Mouse (Mus musculus) frontal cortex, postnatal 25 days (tissue): ENCODE measurements around the gene Ndst4.

Experiments used
- DNase-seq, 2 experiments: peaks; one replicate each; pipeline ENCODE4 v3.0.0; 2022; ENCODE audit warnings: low spot score in 2 of 2

Ndst4 gene

GRCm38 (mm10) chr3:125403601-125404396 lies at the start of gene Ndst4:
Ndst4 (plus strand) TSS chr3:125404076.
- DNase-seq: peak; percentile 3 to 9

DNA sequence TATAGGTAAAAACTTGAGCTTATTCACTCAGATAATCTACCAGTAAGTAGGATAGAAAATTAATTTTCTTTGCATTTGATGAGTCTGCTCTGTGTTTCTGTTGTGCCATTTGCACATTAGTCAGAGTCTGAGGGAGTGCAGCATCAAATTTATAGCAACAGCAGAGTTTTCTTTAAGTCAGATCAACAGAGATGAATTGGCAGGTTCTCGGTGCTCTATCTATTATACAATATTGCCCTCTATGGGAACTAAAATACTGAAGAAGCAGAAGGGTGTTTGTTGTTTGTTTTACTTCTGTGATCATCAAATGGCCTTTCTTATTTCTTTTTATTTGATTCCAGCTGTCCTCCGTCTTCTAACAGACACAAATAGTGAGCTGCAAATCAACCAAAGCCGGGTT lies 6.4 kb upstream of the Ndst4 start:
- no peak for DNase-seq

- DNase-seq: no peak
Measured at GRCm38 (mm10) chr3:125406456-125406855, 2.6 kb downstream of the Ndst4 start.

DNA sequence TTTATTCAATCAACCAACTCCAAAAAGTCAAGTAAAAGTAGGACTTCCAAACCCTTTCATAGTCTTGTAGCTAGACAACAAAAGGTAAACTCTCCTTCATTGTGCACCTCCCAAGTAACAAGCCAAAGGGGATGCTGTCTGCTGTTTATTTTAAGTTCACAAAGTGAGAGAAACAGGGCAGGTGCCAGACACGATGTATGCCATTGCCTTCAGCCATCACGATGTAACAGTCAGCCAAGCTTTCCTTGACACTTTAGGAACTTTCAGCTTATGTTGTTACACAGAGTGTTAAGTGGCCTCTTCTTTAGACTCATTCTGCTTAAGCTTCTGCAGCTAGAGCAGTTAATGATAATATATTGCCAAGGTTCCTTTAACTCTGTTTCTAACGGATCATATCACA lies 3.1 kb downstream of the Ndst4 start:
- DNase-seq: no peak

- no peak for DNase-seq
Measured at GRCm38 (mm10) chr3:125466894-125467652, 63.2 kb downstream of the Ndst4 start.

DNA sequence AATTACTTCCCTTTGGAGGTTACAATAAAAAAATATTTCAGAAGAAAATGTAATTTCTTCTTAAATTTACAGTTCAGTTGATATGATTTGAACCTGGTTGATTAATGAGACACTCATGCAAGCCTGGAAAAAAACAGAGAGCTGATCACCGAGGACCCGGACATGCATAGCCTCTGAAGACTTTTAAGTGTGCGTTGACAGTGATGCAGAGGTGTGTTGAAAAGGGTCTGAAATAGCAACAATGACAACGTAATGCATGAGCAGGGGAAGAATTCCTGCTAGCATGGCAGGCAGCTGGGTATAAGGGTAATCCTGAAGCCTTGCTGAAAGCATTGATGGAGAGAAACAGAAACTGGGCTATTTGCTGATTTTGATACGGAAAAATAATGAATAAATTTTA lies 106.2 kb downstream of the Ndst4 start:
- DNase-seq: no peak

DNA sequence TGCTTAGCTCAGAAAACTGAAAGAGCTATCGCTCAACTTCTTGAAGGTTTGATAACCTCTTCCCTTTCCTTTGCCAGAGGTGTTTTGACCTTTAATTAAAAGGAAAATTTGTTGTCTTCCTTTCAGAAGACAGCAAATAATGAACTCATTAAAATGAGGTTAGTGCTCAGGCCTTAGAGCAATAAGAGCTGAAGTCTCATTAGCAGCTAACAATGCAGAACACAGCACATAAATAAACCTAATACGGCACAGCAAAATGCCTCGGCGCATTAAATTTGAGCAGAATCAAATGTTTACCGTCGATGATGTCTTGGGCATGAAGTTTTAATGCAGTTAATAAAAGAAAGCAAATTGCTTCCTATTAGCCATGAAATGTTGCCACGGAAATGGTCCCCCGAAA lies 129.5 kb downstream of the Ndst4 start:
- no peak for DNase-seq

- DNase-seq: no peak
Measured at GRCm38 (mm10) chr3:125570602-125571001, 166.7 kb downstream of the Ndst4 start.

DNA sequence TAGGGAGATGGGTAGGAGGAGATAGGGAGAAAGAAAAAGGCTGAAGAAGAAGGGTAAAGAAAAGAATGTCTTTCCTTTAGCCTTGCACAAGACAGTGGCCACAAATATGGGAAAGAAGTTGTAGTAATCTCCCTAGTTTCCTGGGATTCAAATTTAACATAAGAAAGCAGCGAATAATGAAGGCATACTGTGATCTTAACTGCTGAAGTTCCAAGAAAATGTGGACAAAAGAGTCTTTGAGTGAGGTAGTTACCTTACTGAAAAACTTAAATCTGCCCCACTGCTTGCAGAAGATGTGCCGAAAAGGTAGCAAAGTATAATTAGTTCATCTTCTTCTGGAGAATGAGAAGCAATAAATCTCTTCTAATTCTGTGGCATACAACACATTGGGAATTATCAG lies 228.4 kb downstream of the Ndst4 start:
- no peak for DNase-seq

- no peak for DNase-seq
Measured at GRCm38 (mm10) chr3:125655009-125655635, 251.2 kb downstream of the Ndst4 start.

DNA sequence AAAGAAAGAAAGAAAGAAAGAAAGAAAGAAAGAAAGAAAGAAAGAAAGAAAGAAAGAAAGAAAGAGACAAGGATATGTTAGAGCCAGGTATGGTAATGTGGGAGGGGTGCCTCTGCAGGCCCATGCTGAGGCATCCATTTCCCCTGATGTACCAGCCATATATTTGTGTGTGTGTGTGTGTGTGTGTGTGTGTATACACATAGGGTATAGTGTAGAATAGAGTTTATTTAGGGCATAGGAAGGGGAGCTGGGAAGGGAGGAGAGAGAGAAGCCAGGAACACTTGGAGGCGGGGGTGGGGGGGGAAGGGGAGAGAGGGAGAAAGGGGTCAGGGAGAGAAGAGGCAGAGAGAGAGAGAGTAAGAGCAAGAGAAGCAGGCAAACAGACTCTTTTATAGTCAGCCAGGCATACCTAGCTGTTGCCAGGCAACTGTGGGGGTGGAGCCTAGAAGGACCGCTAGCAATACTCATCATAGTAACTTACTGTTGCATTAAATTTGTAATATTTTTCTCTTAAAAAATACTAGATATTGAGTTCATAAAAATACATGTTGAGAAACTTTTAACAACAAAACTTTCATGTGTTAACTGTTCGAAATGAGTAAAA lies 256.3 kb downstream of the Ndst4 start:
- DNase-seq: no peak

DNA sequence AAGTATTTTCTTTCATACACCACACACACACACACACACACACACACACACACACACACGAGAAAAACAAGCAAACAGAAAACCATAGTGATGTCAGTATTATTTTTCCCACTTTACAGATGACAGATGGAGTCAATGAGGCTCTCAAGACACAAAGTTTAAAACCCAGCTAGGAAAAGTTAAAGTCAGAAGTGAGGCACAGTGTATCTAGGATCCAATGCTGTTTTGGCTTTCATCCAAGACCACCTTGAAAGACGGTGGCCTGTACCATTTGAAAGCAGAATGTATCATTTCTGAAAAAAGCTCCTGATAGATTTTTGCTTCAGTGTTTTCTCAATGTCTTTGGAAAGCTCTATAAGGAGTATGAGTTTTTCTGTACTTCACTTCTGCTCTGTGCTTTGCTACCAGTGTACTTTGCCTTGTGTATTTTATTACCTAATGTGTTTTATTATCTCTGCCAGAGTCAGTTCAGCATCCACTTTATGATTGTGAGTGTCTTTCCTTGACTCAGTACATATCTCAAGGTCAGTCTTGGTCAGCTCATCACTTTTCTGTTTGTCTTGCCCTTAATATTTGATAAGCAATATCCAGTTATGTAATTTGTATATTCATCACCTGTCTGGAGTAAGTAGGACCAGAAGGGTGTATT lies 257.1 kb downstream of the Ndst4 start:
- DNase-seq: no peak

GRCm38 (mm10) chr3:125673997-125674794 lies 270.3 kb downstream of the Ndst4 start:
- DNase-seq: no peak

DNA sequence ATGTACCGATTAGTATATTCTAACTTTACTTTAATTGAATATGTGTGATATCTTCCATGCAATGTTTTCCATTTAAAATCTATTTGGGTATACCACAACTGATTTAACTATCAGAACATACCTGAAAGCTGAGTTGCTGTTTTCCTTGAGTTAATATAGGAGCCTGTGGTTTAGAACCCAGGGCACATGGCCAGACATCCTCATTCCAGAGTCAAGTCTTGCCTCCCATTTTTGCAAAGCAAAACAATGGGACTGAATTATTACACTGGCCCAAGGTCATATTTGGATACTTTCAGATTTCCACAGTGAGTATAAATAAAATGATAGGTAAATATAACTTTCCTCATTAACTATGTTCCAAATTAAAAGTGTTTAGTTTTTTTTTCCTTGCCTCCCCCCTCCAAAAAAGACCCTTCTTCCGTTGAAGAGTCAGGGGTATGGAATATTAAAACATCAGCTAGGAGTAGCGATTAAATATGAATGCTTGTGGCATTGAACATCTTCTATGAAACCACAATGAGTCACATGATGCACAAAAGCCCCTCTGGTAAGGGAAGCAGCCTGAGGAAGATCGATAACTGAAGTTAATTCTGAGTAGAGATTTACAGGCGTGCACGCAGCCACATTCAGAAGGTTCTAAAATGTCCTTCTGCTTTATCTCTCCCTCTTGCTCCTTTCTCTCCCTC lies 271.5 kb downstream of the Ndst4 start:
- DNase-seq: no peak

DNA sequence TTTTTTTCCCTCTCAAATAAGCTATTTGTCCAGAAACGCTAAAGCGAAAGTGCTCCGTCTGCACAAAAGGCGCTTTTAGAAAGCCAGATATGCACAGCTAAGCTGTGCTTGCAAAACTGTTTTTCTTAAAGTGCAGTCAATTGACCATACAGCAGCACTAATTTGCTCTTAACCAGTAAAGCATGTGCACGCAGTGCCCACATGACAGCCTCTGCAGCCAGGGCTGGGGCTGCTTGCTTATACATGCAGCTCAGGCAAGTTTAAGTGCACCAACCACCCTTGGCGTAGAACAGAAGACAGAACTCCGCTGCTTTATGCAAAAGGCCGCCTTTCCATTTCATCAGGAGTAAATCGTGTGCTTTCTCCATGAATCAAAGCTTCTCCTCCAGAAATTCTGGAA lies 275.0 kb downstream of the Ndst4 start:
- DNase-seq: peak in 1 of 2 experiments; percentile 5

GRCm38 (mm10) chr3:125683460-125684230 lies 279.8 kb downstream of the Ndst4 start:
- DNase-seq: no peak

DNA sequence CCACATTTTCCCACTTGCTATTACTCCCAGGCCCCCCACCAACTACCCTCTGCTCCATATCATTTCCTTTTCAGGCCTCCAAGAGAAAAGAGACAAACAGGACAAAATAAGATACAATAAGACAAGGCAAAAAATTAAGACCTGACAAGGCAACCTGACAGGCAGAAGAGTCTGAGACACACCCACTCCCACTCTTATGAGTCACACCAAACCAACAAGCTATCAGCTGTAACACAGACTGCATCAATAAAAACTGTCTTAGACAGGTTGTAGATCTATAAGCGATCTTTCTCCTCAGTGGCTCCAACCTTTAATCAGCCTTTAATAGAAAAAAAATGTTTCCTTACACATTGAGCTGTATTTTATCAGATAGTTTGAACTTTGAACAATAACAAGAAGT lies 280.7 kb downstream of the Ndst4 start:
- DNase-seq: no peak

DNA sequence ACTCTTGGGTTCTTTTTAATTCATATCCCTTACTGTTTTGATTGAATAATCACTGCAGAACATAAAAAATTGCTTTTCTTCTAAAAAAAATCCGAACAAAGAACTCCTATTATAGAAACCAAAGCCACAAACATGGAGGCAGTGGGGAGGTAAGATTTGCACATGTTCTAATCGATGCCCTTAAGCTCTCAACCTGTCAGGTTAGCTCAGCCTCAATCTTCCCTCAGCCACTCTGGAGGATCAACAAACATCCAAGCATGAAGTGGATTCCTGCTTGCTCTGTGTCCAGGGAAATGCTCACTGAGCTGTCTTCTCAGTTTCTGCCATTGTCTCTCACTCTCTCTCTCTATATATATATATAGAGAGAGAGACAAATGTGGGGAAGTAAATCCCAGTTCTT lies 283.7 kb downstream of the Ndst4 start:
- DNase-seq: no peak

- no peak for DNase-seq
Measured at GRCm38 (mm10) chr3:125690948-125691347, 287.1 kb downstream of the Ndst4 start.

DNA sequence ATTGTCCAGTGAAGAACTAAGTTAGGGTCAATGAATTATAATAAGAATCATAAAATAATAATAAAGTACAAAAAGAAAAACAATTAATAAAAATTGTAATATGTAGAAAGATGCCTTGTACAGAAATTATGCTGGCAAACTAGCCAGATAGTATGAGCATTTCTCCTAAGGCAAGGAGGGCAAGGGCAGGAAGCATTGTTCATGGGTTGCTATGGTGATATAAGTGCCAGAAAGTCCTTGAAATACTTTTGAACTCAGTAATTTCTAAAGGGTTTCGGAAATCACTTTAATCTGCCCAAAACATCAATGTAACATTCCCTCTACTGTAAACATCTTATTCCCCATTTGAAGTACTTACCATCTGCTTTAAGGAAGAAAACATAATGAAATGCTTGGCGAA lies 319.1 kb downstream of the Ndst4 start:
- DNase-seq: no peak
